Mouse (Mus musculus): ENCODE data around the gene Shank2.

Shank2 gene

GRCm38 (mm10) chr7:144108141-144108540, 106.4 kb downstream of the Shank2 start:
- no peak for DNase-seq

GRCm38 (mm10) chr7:144111026-144111604, 109.4 kb downstream of the Shank2 start:
- no peak for DNase-seq

- no peak for DNase-seq
Observed at GRCm38 (mm10) chr7:144111981-144112380, 110.3 kb downstream of the Shank2 start.

- no peak for DNase-seq
Observed at GRCm38 (mm10) chr7:144114230-144114629, 112.5 kb downstream of the Shank2 start.

- DNase-seq, result no peak
Observed at GRCm38 (mm10) chr7:144119562-144119961, 117.8 kb downstream of the Shank2 start.

GRCm38 (mm10) chr7:144132699-144133387, 131.1 kb downstream of the Shank2 start:
- peak; percentile 39 for DNase-seq

GRCm38 (mm10) chr7:144133388-144133998, 131.8 kb downstream of the Shank2 start:
- DNase-seq, result no peak

GRCm38 (mm10) chr7:144134699-144135098, 133.0 kb downstream of the Shank2 start:
- DNase-seq, result peak; percentile 31

- no peak for DNase-seq
Observed at GRCm38 (mm10) chr7:144137827-144138226, 136.1 kb downstream of the Shank2 start.

- no peak for DNase-seq
Observed at GRCm38 (mm10) chr7:144138476-144138875, 136.7 kb downstream of the Shank2 start.

- no peak for DNase-seq
Observed at GRCm38 (mm10) chr7:144139691-144140090, 138.0 kb downstream of the Shank2 start.

- no peak for DNase-seq
Observed at GRCm38 (mm10) chr7:144140470-144140869, 138.7 kb downstream of the Shank2 start.

GRCm38 (mm10) chr7:144142036-144142435, 140.3 kb downstream of the Shank2 start:
- DNase-seq, result no peak

GRCm38 (mm10) chr7:144143941-144144340, 142.2 kb downstream of the Shank2 start:
- DNase-seq, result no peak

- no peak for DNase-seq
Observed at GRCm38 (mm10) chr7:144148111-144148510, 146.4 kb downstream of the Shank2 start.

- DNase-seq, result no peak
Observed at GRCm38 (mm10) chr7:144153124-144153523, 151.4 kb downstream of the Shank2 start.

- DNase-seq, result no peak
Observed at GRCm38 (mm10) chr7:144153682-144154081, 152.0 kb downstream of the Shank2 start.

GRCm38 (mm10) chr7:144157936-144158335, 156.2 kb downstream of the Shank2 start:
- no peak for DNase-seq

GRCm38 (mm10) chr7:144159556-144159955, 157.8 kb downstream of the Shank2 start:
- no peak for DNase-seq

- no peak for DNase-seq
Observed at GRCm38 (mm10) chr7:144160066-144160465, 158.3 kb downstream of the Shank2 start.

GRCm38 (mm10) chr7:144160646-144161249, 159.0 kb downstream of the Shank2 start:
- no peak for DNase-seq

- no peak for DNase-seq
Observed at GRCm38 (mm10) chr7:144170272-144170671, 168.5 kb downstream of the Shank2 start.

- DNase-seq, result no peak
Observed at GRCm38 (mm10) chr7:144170686-144171085, 169.0 kb downstream of the Shank2 start.

GRCm38 (mm10) chr7:144173869-144174268, 172.1 kb downstream of the Shank2 start:
- DNase-seq, result no peak

Data from right cerebral cortex, postnatal 25 days (tissue).